Comparison of ENCODE assay signal across 8 mouse cellular contexts in genomic region chr11:117783683-117784309, GRCm38 (mm10). TPM values are rescaled to one million over a fixed set of nuclear protein-coding genes. Genes with fewer than 3 reads are reported as not detected.
DNase-seq lines count a peak whose midpoint lies in the region; ATAC-seq lines count a peak whose summit lies in the region.

No protein-coding gene starts in this region.

- H3K9me3 ChIP-seq in forebrain, embryonic 14.5 days (replicated peaks; ENCODE audit: control insufficient read depth, low read length), result no peaks in the 10 kb centered on the region
- H3K9me3 ChIP-seq in intestine, embryonic 16.5 days (ENCODE audit: control insufficient read depth, low read length), result no peaks in the 10 kb centered on the region
- H3K9me3 ChIP-seq in lung, embryonic 16.5 days (ENCODE audit: control insufficient read depth, low read length), result no peaks in the 10 kb centered on the region

- peaks cover 6% of the 10 kb centered on the region for H3K4me1 ChIP-seq in forebrain, embryonic 14.5 days (ENCODE audit: control insufficient read depth, insufficient read depth, low read length)
- H3K4me1 ChIP-seq in intestine, embryonic 16.5 days (ENCODE audit: control insufficient read depth, insufficient read depth, low read length), result peaks cover 38% of the 10 kb centered on the region
- H3K4me1 ChIP-seq in lung, embryonic 16.5 days (replicated peaks; ENCODE audit: control insufficient read depth, insufficient read depth, low read length), result peaks cover 37% of the 10 kb centered on the region

- no peak overlapping the region for H3K4me3 ChIP-seq in forebrain, embryonic 14.5 days (ENCODE audit: low read depth, low read length)
- peak overlapping the region; percentile 38 for H3K4me3 ChIP-seq in intestine, embryonic 16.5 days (ENCODE audit: low read length)
- peak overlapping the region; percentile 41 for H3K4me3 ChIP-seq in lung, embryonic 16.5 days (ENCODE audit: low read length)

- no peaks in the 10 kb centered on the region for H3K36me3 ChIP-seq in forebrain, embryonic 14.5 days (ENCODE audit: control insufficient read depth, insufficient read depth, low read length)
- no peaks in the 10 kb centered on the region for H3K36me3 ChIP-seq in intestine, embryonic 16.5 days (ENCODE audit: control insufficient read depth, insufficient read depth, low read length)
- no peaks in the 10 kb centered on the region for H3K36me3 ChIP-seq in lung, embryonic 16.5 days (ENCODE audit: control insufficient read depth, insufficient read depth, low read length)

- H3K27ac ChIP-seq in forebrain, embryonic 14.5 days (ENCODE audit: low read depth, low read length), result no peak overlapping the region
- no peak overlapping the region for H3K27ac ChIP-seq in intestine, embryonic 16.5 days (ENCODE audit: low read length)
- no peak overlapping the region for H3K27ac ChIP-seq in lung, embryonic 16.5 days (ENCODE audit: low read length)

- H3K27me3 ChIP-seq in forebrain, embryonic 14.5 days (replicated peaks; ENCODE audit: control insufficient read depth, insufficient read depth, low read length), result peaks cover 41% of the 10 kb centered on the region
- H3K27me3 ChIP-seq in intestine, embryonic 16.5 days (replicated peaks; ENCODE audit: control insufficient read depth, insufficient read depth, low read length), result no peaks in the 10 kb centered on the region
- no peaks in the 10 kb centered on the region; the same call in 1 of the 2 replicates for H3K27me3 ChIP-seq in lung, embryonic 16.5 days (ENCODE audit: control insufficient read depth, insufficient read depth, low read depth, low read length)

- 27% methylated on average over 10 of the region's 10 CpGs for WGBS in forebrain, embryonic 14.5 days
- WGBS in intestine, embryonic 16.5 days, result 54% methylated on average over 10 of the region's 10 CpGs
- WGBS in lung, embryonic 16.5 days, result 39% methylated on average over 10 of the region's 10 CpGs

- no peak for ATAC-seq in CD4-positive, CD25-positive, alpha-beta regulatory T cell, adult 4 months
- no peak for ATAC-seq in forebrain, embryonic 14.5 days
- ATAC-seq in intestine, embryonic 16.5 days, result no peak
- ATAC-seq in lung, embryonic 16.5 days (ENCODE audit: low read depth), result no peak

- peak; percentile 46 for DNase-seq in CD4-positive, CD25-positive, alpha-beta regulatory T cell, adult 2 months (ENCODE audit: low read depth, low spot score)
- no peak for DNase-seq in forebrain, embryonic 14.5 days (ENCODE audit: low spot score)
- DNase-seq in spleen, postnatal 10 days (ENCODE audit: low spot score in 2 of 2), result peak; percentile 73 to 86
- DNase-seq in left cerebral cortex, adult 11 months (ENCODE audit: low spot score), result no peak
- DNase-seq in frontal cortex, adult 2 months (ENCODE audit: extremely low spot score in 1 of 2, low spot score in 1 of 2), result no peak

- H3K4me2 ChIP-seq in forebrain, embryonic 14.5 days (ENCODE audit: low read length), result peak overlapping the region; percentile 54
- H3K4me2 ChIP-seq in intestine, embryonic 16.5 days (ENCODE audit: low read depth, low read length), result peak overlapping the region; percentile 56
- peak overlapping the region; percentile 56 for H3K4me2 ChIP-seq in lung, embryonic 16.5 days (ENCODE audit: low read depth, low read length)

- peak overlapping the region; percentile 59 for H3K9ac ChIP-seq in forebrain, embryonic 14.5 days (ENCODE audit: low read length)
- peak overlapping the region; percentile 68 for H3K9ac ChIP-seq in intestine, embryonic 16.5 days (ENCODE audit: low read depth, low read length)
- peak overlapping the region; percentile 8 for H3K9ac ChIP-seq in lung, embryonic 16.5 days (ENCODE audit: low read length)

RNA-seq across cellular contexts. Expression of gene Tmc6, which starts 1.8 kb away (rescaled TPM):
- polyA plus RNA-seq in CD4-positive, CD25-positive, alpha-beta regulatory T cell, adult 4 months (2017; shearing (Covaris generic)), result 100 to 1,000 TPM in 1 of 2 experiments, 10 to 100 TPM in 1; 85.5 to 146 TPM
- polyA plus RNA-seq in forebrain, embryonic 14.5 days (2014; fragmentation: Nextera tagmentation; extraction: Ambion mirVana), result 1.7 and 2.6 TPM in 2 replicates
- polyA plus RNA-seq in intestine, embryonic 16.5 days (2015; fragmentation: Nextera tagmentation; extraction: Ambion mirVana), result 37.5 and 39.8 TPM in 2 replicates
- polyA plus RNA-seq in lung, embryonic 16.5 days (2015; fragmentation: Nextera tagmentation; extraction: Ambion mirVana), result 23.6 and 26.0 TPM in 2 replicates
- 7.1 and 7.2 TPM in 2 replicates for polyA plus RNA-seq in frontal cortex, adult 2 months (2012; rRNA removed)

RNA-seq across cellular contexts. Expression of gene Tmc8, which starts 1.9 kb away (rescaled TPM):
- polyA plus RNA-seq in CD4-positive, CD25-positive, alpha-beta regulatory T cell, adult 4 months (2017; shearing (Covaris generic)), result 10 to 100 TPM; 35.1 to 41.6 TPM
- polyA plus RNA-seq in forebrain, embryonic 14.5 days (2014; fragmentation: Nextera tagmentation; extraction: Ambion mirVana), result 0.29 and 0.68 TPM in 2 replicates
- polyA plus RNA-seq in intestine, embryonic 16.5 days (2015; fragmentation: Nextera tagmentation; extraction: Ambion mirVana), result 14.5 and 17.4 TPM in 2 replicates
- polyA plus RNA-seq in lung, embryonic 16.5 days (2015; fragmentation: Nextera tagmentation; extraction: Ambion mirVana), result 3.0 and 4.0 TPM in 2 replicates
- 0.42 and 0.50 TPM in 2 replicates for polyA plus RNA-seq in frontal cortex, adult 2 months (2012; rRNA removed)

RNA-seq across cellular contexts. Expression of gene 6030468B19Rik, which starts 13.7 kb away (rescaled TPM):
- 1 to 10 TPM in 1 of 2 experiments, not detected in 1; 1.0 TPM for polyA plus RNA-seq in CD4-positive, CD25-positive, alpha-beta regulatory T cell, adult 4 months (2017; shearing (Covaris generic))
- polyA plus RNA-seq in forebrain, embryonic 14.5 days (2014; fragmentation: Nextera tagmentation; extraction: Ambion mirVana), result not detected in 2 replicates
- 0.81 and 1.6 TPM in 2 replicates for polyA plus RNA-seq in intestine, embryonic 16.5 days (2015; fragmentation: Nextera tagmentation; extraction: Ambion mirVana)
- 0.14 and 1.4 TPM in 2 replicates for polyA plus RNA-seq in lung, embryonic 16.5 days (2015; fragmentation: Nextera tagmentation; extraction: Ambion mirVana)
- 0.23 and 0.32 TPM in 2 replicates for polyA plus RNA-seq in frontal cortex, adult 2 months (2012; rRNA removed)

RNA-seq across cellular contexts. Expression of gene Gm20708, which starts 25.7 kb away (rescaled TPM):
- 1 to 10 TPM; 1.0 to 3.2 TPM for polyA plus RNA-seq in CD4-positive, CD25-positive, alpha-beta regulatory T cell, adult 4 months (2017; shearing (Covaris generic))
- polyA plus RNA-seq in forebrain, embryonic 14.5 days (2014; fragmentation: Nextera tagmentation; extraction: Ambion mirVana), result 0.41 and 1.3 TPM in 2 replicates
- 0.20 and 0.29 TPM in 2 replicates for polyA plus RNA-seq in intestine, embryonic 16.5 days (2015; fragmentation: Nextera tagmentation; extraction: Ambion mirVana)
- 0.13 and 0.14 TPM in 2 replicates for polyA plus RNA-seq in lung, embryonic 16.5 days (2015; fragmentation: Nextera tagmentation; extraction: Ambion mirVana)
- 0.61 and 1.3 TPM in 2 replicates for polyA plus RNA-seq in frontal cortex, adult 2 months (2012; rRNA removed)

RNA-seq across cellular contexts. Expression of gene Syngr2, which starts 25.7 kb away (rescaled TPM):
- 100 to 1,000 TPM; 110 to 153 TPM for polyA plus RNA-seq in CD4-positive, CD25-positive, alpha-beta regulatory T cell, adult 4 months (2017; shearing (Covaris generic))
- polyA plus RNA-seq in forebrain, embryonic 14.5 days (2014; fragmentation: Nextera tagmentation; extraction: Ambion mirVana), result 19.2 and 20.7 TPM in 2 replicates
- polyA plus RNA-seq in intestine, embryonic 16.5 days (2015; fragmentation: Nextera tagmentation; extraction: Ambion mirVana), result 170 and 173 TPM in 2 replicates
- 79.5 and 87.7 TPM in 2 replicates for polyA plus RNA-seq in lung, embryonic 16.5 days (2015; fragmentation: Nextera tagmentation; extraction: Ambion mirVana)
- 11.0 and 11.9 TPM in 2 replicates for polyA plus RNA-seq in frontal cortex, adult 2 months (2012; rRNA removed)

Comparison
In these comparisons a context has a peak if more than half of its experiments do, and no peak if none do; other contexts are left out.
1. DNase-seq: peak in CD4-positive, CD25-positive, alpha-beta regulatory T cell, adult 2 months (single experiment) and spleen, postnatal 10 days (2 of 2); none in forebrain, embryonic 14.5 days (single experiment), left cerebral cortex, adult 11 months (single experiment) and frontal cortex, adult 2 months (0 of 2).
2. H3K9ac ChIP-seq: peak in every context shown above with its lines; median percentile 68 in intestine, embryonic 16.5 days; 59 in forebrain, embryonic 14.5 days; 8 in lung, embryonic 16.5 days.
3. Peak in every context shown above with its lines, with median percentiles within 50 percentile points of each other: H3K4me2 ChIP-seq.